Mouse (Mus musculus) mammary gland, adult 2 months (tissue): ENCODE results near the gene Slc2a13. TPM values are rescaled to one million over a fixed set of nuclear protein-coding genes. Genes with fewer than 3 reads are reported as not detected.

Source experiments
- polyA plus RNA-seq: library from polyadenylated mRNA; depleted of rRNA; stranded (reverse); fragments of >200 nt; gene quantifications from 2 replicates; pipeline ENCODE4 v1.2.3, GENCODE M21; 2012; ENCODE audit warnings: low replicate concordance; rRNA removed

Slc2a13 gene
- polyA plus RNA-seq, result 2.3 and 3.0 TPM in 2 replicates

GRCm38 (mm10) chr15:91573111-91573538, at the start of gene Slc2a13:
TSS of gene Slc2a13 (minus strand) at chr15:91573261.

Other genes with a start within 250 kb of the Slc2a13 start
- 3.5 and 3.8 TPM in 2 replicates for gene Lrrk2, start 99.9 kb upstream of the Slc2a13 start, polyA plus RNA-seq